In the genomic region with DNA sequence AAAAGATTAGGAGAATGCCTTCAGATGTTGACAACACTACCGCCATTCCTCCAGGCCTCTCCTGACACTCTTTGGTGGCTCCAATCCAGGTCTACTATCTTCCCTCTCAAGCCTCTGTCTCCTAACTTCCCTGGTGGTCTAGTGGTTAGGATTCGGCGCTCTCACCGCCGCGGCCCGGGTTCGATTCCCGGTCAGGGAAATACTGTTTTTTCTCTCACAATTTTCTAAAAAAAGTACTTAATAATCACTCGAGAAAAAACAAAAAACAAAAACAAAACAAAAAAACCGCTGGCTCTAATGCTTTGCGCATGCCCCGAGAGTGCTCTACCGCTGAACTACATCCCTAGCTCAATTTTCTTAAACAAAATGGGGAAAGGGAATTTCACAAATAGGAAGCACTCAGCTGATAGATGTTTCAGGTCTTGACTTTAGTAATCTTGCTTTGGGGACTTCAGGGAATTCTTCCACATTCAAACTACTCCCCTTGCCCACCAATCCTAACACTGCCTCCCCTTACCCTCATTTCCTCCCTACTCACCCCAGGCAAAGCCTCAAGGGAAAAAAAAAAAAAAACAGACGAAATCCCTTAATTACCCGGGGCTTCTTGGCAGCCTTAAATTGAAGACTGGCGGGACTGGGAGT, we compare ENCODE assay signal across 8 mouse cellular contexts. TPM values are rescaled to one million over a fixed set of nuclear protein-coding genes. Genes with fewer than 3 reads are reported as not detected.
DNase-seq lines count a peak whose midpoint lies in the region; ATAC-seq and TF ChIP-seq lines count a peak whose summit lies in the region.

No protein-coding gene starts in this region.

- no peak for TF ChIP-seq EP300 in lung, postnatal 0 days (IDR thresholded peaks at IDR 0.05)

- H3K4me1 ChIP-seq in ES-E14 (ENCODE audit: control insufficient read depth in 2 of 2, insufficient read depth in 2 of 2, low read length in 2 of 2, poor library complexity in 1 of 2), result peaks cover 0 to 4% of the 10 kb centered on the region in 2 experiments; a peak in 3 of 4 replicates
- peaks cover 21% of the 10 kb centered on the region for H3K4me1 ChIP-seq in hindbrain, embryonic 10.5 days (replicated peaks)
- peaks cover 9% of the 10 kb centered on the region; the same call in 1 of the 2 replicates for H3K4me1 ChIP-seq in lung, postnatal 0 days (ENCODE audit: insufficient read depth, low read depth, low read length)

- 2% methylated on average over 17 of the region's 17 CpGs for WGBS in hindbrain, embryonic 10.5 days
- WGBS in lung, postnatal 0 days, result 1% methylated on average over 17 of the region's 17 CpGs

- peak overlapping the region; percentile 84 to 95 for H3K4me3 ChIP-seq in ES-E14 (ENCODE audit: insufficient read depth in 1 of 2, low read depth in 1 of 2, low read length in 2 of 2, poor library complexity in 1 of 2, severe bottlenecking in 1 of 2)
- H3K4me3 ChIP-seq in hindbrain, embryonic 10.5 days, result peak overlapping the region; percentile 92
- peak overlapping the region; percentile 73 for H3K4me3 ChIP-seq in lung, postnatal 0 days (ENCODE audit: low read depth, low read length)

- peak overlapping the region; percentile 91 for H3K4me2 ChIP-seq in lung, postnatal 0 days (replicated peaks; ENCODE audit: low read depth, low read length)

- no peaks in the 10 kb centered on the region for H3K9me3 ChIP-seq in ES-E14 (ENCODE audit: control insufficient read depth, insufficient read depth, low read depth, low read length)
- no peaks in the 10 kb centered on the region for H3K9me3 ChIP-seq in hindbrain, embryonic 10.5 days
- H3K9me3 ChIP-seq in lung, postnatal 0 days (ENCODE audit: low read length), result no peaks in the 10 kb centered on the region

- peak; percentile 67 for DNase-seq in ES-E14 (ENCODE audit: low read depth, low spot score)
- peak; percentile 83 for DNase-seq in c-Kit-positive CD71-positive TER-119-positive erythroid progenitor cells, embryonic 14.5 days (ENCODE audit: low spot score)
- peak; percentile 66 for DNase-seq in forelimb bud, embryonic 11.5 days (ENCODE audit: low read depth, low spot score)
- peak; percentile 83 for DNase-seq in hindbrain, embryonic 10.5 days (ENCODE audit: low spot score)
- peak; percentile 89 for DNase-seq in layer of hippocampus, postnatal 10 days (ENCODE audit: low spot score in 2 of 2)
- peak; percentile 75 for DNase-seq in lung, postnatal 0 days (ENCODE audit: low spot score)
- DNase-seq in retina, adult 2 months (ENCODE audit: low read depth, low spot score), result peak; percentile 71
- peak; percentile 74 for DNase-seq in thymus, postnatal 25 days

- H3K36me3 ChIP-seq in ES-E14 (ENCODE audit: control insufficient read depth, insufficient read depth, low read length, poor library complexity, severe bottlenecking), result no peaks in the 10 kb centered on the region
- H3K36me3 ChIP-seq in hindbrain, embryonic 10.5 days, result no peaks in the 10 kb centered on the region
- H3K36me3 ChIP-seq in lung, postnatal 0 days (ENCODE audit: insufficient read depth, low read length), result no peaks in the 10 kb centered on the region

- peak; percentile 57 for ATAC-seq in lung, postnatal 0 days

- peak overlapping the region; percentile 74; the same call in 1 of the 2 replicates for H3K9ac ChIP-seq in ES-E14 (ENCODE audit: insufficient read depth, low read depth, low read length, poor library complexity, severe bottlenecking)
- no peak overlapping the region for H3K9ac ChIP-seq in lung, postnatal 0 days (replicated peaks; ENCODE audit: low read depth)

- H3K27me3 ChIP-seq in hindbrain, embryonic 10.5 days (ENCODE audit: insufficient read depth, poor library complexity, severe bottlenecking), result no peaks in the 10 kb centered on the region
- no peaks in the 10 kb centered on the region for H3K27me3 ChIP-seq in lung, postnatal 0 days (replicated peaks; ENCODE audit: insufficient read depth, low read length)

- H3K27ac ChIP-seq in ES-E14 (ENCODE audit: insufficient read depth, low read depth, low read length, poor library complexity, severe bottlenecking), result peak overlapping the region; percentile 60; the same call in 1 of the 2 replicates
- H3K27ac ChIP-seq in hindbrain, embryonic 10.5 days, result peak overlapping the region; percentile 92
- peak overlapping the region; percentile 84 for H3K27ac ChIP-seq in lung, postnatal 0 days (ENCODE audit: low read length)

- TF ChIP-seq CTCF in lung, postnatal 0 days (IDR thresholded peaks at IDR 0.05), result no peak

- in situ Hi-C loops in ES-E14 (cut with MboI; ENCODE audit: low sequenced_read_pairs in 2 of 2, unreplicated experiment in 2 of 2), result no loop called here

TF ChIP-seq in ES-E14, 5 proteins besides CTCF, POLR2A, EP300 and RAD21:
- TF ChIP-seq CHD2 (IDR thresholded peaks at IDR 0.05; ENCODE audit: low read depth, low read length), result no peak
- no peak for TF ChIP-seq HCFC1 (IDR thresholded peaks at IDR 0.05; ENCODE audit: borderline replicate concordance, insufficient read depth, low read length)
- TF ChIP-seq MAFK (IDR thresholded peaks at IDR 0.05; ENCODE audit: insufficient read depth, low read depth, low read length), result peak; percentile 76
- TF ChIP-seq ZNF384 (IDR thresholded peaks at IDR 0.05; ENCODE audit: low read depth, low read length), result peak; percentile 87
- TF ChIP-seq ZC3H11A (IDR thresholded peaks at IDR 0.05; ENCODE audit: borderline replicate concordance, low read depth, low read length), result no peak

RNA-seq across cellular contexts. Expression of gene Acp6, which starts 0.5 kb away (rescaled TPM):
- 152 and 242 TPM in 2 replicates for total RNA-seq in ES-E14 (2012; rRNA removed)
- 26.4 and 31.2 TPM in 2 replicates for polyA plus RNA-seq in hindbrain, embryonic 10.5 days (2016; fragmentation: Nextera tagmentation; extraction: Ambion mirVana)
- 10 to 100 TPM; 19.0 to 23.4 TPM for total RNA-seq in layer of hippocampus, postnatal 10 days (2021)
- 37.2 and 40.4 TPM in 2 replicates for polyA plus RNA-seq in lung, postnatal 0 days (2015; fragmentation: Nextera tagmentation; extraction: Ambion mirVana)

Comparison
In these comparisons a context has a peak if more than half of its experiments do, and no peak if none do; other contexts are left out.
1. Peak in every context shown above with its lines: DNase-seq, ATAC-seq, H3K4me3 ChIP-seq and H3K27ac ChIP-seq.